Mouse (Mus musculus) thymus, postnatal 10 days (tissue): Measurements from ENCODE around the gene Sval1.

Source experiments
- DNase-seq, 2 experiments: peaks; one replicate each; pipeline ENCODE4 v3.0.0; 2021; ENCODE audit warnings: low spot score in 2 of 2

The Sval1 gene

GRCm38 (mm10) chr6:41951330-41951729, at the start of gene Sval1:
Sval1 (plus strand) TSS chr6:41951630.
- DNase-seq = no peak

GRCm38 (mm10) chr6:41911625-41912024, 39.8 kb upstream of the Sval1 start:
- no peak for DNase-seq

DNA sequence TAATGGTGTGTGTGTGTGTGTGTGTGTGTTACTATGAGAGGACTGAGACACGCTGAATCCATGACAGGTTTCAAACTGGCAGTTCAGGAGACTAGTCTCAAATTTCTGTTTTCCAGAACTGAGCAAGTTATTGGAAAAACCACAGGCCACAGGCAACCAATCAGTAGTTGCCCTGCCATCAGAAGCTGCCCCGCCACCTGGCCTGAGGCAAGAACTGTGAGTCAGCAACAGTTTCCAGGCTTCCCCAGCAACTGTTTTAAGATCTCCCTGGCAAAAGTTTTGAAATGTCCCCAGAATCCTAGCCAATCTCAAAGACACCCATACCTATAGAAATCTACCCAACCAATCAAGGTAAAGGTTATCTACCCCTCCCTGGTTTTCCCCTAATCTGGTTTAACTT, 36.5 kb upstream of the Sval1 start:
- DNase-seq = no peak

- no peak for DNase-seq
Observed at GRCm38 (mm10) chr6:41967840-41968239, 16.4 kb downstream of the Sval1 start, which contains the start of gene Sval3. Sval3 (plus strand) TSS chr6:41968140.
